Mouse (Mus musculus): Measurements from ENCODE around the gene Ecpas.

Gene Ecpas

DNA sequence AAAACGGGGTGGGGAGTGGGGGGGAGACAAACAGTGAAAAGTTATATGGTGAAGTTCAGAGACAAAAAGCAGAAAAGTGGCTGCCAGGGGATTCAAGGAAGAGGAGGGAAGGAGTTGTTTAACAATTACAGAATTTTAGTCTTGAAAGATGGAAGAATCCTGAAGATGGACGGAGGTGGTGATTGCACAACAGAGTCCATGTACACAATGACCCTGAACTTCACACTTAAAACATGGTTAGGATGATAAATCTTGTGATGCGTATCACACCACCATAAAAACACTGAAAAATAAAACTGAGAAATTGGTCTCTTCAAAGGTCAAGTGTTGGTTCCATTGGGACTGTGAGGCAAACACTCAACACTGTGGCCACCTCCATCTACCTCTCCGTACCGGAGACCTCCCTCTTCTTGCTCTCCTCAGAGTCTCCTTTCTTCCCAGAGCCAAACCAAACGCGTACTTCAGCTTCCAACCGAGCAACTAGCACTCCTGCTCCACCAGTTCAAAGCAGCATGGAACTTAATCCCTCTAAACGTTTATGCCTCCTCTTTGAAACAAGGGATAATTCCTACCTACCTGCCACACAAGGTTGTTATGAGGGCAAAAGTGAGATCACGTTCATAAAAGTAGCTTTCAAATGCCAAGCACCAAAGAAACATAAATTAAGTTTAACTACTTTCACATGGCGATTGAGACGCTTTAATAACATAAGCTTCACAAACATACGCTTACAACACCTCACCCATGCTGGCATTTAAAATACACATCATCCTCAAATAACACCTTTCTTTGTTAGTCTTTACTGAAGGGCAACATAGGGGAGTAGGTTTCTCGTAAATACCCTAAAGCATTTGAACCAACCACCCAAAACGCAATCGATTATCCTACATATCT is 2.1 kb downstream of the Ecpas start:
- DNase-seq: no peak

DNA sequence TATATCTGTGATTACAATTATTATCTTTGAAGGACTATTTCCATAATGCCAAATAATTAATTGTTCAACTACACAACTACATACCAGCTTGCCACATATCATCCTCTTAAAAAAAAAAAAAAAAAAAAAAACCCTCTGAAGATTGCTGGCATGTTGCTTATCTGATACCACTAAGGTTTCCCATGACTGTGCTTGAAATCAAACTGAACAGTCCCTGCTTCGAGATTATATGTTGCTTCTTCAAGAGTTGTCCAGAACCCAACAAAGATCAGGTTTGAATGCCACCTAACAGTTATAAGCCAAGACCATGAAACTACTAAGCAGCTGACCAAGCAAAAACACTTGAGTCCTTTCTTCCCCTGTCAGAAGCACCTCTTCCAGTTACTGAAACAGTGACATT is 5.1 kb downstream of the Ecpas start:
- DNase-seq: no peak

DNA sequence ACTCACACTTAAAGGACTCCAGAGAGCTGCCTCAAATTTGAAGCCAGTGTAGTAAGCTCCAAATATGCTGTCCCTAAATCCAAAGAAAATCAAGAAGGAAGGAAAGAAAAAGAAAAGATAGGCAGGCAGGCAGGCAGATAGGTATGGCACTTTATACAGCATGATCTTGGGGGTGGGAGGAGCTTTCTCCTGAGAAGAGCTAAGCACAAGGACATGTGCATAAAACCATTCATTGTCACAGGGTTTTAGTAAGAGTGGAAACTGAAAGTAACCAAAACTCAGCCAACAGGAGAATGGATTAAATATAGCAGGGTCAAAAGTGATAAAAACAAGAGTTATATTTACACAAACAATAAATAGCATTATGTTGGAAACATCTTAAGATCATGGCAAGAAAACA is 14.2 kb downstream of the Ecpas start:
- no peak for DNase-seq

DNA sequence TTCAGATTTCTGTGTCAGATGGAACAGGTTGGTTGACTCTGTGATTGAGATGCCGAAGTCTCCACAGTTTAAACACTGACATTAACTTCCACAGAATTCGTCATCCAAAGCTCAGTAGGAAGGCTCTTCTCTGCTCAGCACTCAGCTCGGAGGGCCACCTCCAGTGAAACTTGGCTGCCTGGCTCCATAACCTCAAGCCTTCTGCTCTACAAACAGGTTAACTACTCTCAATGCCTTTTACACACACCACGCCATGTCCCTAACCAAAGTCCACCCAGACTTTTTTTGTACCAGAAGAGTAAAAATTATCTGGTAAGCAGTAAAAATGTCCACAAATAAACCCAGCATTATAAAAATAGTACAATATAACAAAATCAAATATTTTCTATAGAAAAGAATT is 15.1 kb downstream of the Ecpas start:
- DNase-seq: no peak

DNA sequence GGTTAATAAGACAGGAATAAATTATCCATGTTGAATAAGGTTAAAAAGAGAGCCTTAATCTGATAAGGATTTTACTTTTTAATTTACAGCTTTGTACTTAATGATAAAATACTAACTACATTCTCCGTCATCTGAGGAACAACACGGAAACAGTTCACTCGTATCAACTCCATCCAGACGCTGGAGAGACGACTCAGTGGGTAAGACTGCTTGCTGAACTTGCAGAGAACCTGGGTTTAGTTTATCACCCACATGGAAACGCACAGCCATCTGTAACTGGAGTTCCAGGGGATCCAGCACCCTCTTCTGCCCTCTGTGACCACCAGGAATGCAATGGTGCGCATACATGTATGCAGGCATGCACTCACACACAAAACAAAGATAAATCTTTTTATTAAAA is 18.1 kb downstream of the Ecpas start:
- no peak for DNase-seq

DNA sequence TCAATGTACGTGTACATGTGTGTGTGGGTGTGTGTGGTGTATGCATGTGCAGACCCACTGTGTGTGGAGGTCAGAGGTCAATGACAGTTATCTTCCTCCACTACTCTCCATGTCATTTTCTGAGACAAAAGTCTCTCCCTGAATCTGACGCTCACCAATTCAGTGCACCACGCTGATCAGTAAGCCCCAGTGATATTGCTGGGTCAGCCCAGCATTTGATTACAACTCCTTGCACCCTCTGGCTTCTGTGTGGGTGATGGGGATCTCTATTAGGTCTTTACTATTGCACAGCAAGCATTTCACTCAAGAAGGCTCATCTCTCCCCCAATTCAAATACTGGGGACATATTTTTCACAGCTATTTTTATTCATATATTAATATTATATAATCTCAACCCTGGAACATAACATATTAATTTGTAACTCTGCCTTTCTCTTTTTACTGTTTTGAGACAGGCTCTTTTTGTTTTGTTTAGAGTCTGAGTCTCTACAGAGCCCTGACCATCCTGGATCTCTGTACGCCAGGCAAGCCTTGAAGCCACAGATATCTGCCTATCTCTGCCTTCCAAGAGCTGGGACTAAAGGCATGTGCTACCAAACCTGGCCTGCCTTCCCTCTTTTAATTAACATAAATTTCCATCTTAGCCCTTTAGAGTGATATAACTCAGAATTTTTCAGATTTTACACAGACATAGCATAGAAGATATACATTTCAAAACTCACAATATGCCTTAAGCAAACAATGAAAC is 22.3 kb downstream of the Ecpas start:
- no peak for DNase-seq

DNA sequence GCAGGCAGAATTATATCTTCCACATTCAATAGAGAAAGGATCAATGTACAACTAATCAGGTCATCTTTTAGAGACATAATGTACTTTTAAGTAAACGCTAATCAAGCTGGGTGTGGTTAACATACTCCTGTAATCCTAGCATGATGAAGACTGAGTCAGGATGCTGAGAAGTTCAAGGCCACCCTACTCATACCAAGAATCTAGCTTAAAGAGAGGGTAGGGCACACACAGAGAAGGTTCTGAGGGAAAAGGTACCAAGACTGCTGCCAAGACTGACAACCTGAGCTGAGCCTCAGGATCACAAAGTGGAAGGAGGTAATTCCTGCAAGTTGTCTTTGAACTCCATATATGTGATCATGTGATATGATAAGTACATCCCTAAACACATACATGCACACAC is 24.0 kb downstream of the Ecpas start:
- DNase-seq: no peak

DNA sequence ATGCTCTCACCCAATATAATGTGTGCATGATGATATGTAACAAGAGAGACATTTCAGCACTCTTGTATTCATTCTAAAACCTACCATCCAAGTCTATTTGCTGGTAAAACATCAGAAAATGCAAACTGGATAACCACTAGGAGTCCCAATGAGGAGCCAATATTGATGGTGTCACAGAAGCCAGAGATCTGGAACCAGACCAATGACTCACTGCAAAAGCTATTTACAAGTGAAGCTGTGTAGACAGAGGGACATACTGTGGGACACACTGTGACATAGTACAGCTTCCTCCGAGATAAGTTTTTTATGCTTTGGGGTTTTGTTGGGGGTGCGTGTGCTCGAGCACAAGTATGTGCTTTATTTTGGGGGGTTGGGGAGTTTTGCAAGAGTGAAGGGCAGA is 24.9 kb downstream of the Ecpas start:
- DNase-seq: no peak

DNA sequence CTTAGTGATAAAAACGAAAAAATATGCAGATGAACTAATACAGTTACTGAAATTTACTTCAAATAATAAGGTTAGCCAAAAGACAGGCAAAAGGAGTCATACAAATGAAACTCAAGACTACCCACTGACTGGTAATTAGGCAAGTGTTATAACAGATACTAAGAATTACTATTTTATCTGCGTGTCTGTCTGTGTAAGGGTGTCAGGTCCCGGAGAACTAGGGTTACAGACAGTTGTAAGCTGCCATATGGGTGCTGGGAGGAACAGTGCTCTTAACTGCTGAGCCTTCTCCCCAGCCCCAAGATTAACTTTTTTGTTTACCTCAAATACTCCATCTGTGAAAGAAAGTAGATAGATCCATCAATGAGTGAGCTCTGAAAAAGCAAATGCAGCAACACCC is 25.8 kb downstream of the Ecpas start:
- DNase-seq: no peak

DNA sequence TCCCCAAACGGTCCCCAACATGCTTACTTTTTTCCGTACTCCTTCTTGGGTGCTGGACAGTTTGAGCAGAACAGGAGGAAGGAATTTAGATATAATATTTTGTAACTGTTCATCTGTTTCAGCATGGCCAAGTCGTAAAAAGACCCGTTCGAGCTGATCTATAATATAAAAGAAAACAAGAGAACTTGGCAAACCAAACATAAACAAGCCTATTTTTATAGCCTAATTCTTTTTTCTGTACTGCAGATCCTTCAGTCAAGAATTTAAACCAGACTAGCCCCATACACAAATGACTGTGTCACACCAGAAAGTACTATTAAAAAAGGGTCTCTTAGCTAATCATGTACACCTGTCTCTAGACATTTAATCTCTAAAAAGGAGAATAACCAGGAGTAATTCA is 27.2 kb downstream of the Ecpas start:
- DNase-seq: no peak

DNA sequence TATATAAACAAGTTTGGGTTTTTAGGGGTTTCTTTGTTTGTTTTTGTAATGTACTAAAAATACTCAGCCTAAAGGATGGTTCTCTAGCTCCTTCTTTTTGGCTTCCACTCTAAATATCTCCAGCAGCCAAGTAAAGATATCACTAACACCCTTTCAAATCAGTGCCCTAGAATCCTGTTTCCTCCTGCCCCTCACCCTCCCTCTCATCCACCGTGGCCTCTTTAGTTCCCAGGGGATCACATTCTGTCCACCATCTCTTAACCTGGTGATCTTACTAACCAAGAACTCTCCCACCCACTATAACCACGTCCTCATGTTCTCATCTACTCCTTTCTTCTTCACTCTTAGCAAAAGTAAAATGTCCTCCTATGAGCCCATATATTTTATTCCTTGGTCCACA is 28.7 kb downstream of the Ecpas start:
- DNase-seq: no peak

DNA sequence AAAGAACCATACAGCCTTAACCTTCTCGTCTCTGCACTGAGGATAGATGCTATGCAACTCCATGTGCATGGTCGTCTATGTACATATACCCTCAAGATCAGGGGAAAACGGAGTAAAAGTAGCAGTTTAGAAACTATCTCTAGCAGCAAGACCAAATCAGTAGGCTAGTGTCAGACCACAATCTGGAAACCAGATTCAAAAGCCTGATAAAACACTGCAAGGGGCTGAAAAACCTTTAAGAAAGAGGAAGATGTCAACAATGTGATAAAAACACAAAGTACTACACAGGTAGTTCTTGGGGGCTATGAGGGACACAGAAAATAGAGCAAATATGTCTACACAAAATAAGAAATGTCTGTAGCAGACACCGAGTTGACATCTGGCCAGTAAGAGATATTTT is 38.2 kb downstream of the Ecpas start:
- no peak for DNase-seq

DNA sequence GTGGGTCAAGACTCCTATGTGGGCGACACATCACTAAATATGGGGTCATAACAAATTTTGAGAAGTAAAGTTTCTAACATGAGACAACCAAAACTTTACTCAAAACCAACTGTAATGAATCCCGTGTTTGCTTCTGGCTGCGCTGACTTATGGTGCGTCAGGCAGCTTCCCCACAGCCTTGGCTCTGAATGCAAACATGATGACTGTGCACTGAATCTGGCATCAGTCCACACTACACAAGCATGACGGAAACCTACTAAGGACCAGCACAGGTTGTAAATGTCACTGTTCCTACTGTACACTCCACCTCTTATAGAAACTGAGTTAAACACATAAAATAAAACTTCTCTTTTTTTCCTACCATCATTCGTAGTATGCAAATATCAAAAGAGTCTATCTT is 45.3 kb downstream of the Ecpas start:
- DNase-seq: no peak

DNA sequence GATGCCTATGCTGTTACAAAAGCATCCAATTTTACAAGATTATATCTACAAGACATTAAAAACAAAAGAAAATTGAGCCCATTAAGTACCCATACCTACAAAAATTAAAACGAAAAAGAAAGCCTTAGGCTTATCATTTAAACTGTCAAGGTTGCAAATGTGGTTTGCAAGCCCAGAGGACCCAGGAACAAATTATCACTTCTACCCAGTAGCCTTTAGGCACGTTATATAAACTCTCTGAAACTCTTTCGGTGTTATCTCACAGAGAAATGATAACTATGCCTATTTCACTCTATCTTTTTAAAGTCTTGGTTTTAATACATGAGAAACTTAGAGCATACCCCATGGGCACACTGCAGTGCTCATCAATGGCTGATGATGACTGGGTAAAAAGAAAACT is 79.6 kb downstream of the Ecpas start:
- no peak for DNase-seq

DNA sequence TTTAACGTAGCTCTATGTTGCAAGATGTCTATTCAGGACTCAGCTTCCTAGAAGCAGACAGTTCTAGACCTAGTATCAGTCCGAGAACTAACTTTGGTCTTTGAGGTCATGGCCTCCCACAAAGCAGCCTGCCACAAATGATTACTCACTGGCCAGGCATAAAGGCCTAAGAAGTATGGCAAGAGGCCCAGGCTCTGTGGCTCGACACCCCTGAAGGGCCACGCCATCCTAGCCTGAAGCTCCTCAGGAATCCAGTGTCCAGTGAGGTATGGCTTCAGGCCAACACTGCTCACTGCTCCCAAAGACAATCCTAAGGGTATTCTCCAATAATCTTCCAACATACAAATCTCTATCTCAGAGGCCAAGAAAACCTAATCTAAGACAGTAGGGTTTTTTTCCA is 86.6 kb downstream of the Ecpas start:
- DNase-seq: no peak

DNA sequence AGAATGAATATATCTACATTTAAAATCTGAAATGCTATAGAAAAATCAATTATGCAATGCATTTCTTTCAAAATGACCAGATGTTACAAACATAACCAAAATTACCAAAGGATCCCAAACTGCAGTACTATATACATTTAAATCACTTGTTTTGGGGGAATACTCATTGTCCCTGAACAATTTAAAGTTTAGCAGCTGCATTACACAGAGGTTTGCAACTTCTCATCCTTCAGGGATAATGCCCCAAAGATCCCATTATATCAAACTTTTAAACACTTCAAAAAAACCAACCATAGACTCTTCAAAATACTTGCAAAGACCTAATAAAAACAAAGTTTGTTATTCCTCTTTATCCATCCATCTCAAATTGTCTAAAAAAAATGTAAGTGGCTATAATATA is 124.9 kb downstream of the Ecpas start, which contains the start of gene Olfr267:
TSS of gene Olfr267 (minus strand) at position 101 of the 400 bp plus-strand sequence.
- DNase-seq: no peak

DNA sequence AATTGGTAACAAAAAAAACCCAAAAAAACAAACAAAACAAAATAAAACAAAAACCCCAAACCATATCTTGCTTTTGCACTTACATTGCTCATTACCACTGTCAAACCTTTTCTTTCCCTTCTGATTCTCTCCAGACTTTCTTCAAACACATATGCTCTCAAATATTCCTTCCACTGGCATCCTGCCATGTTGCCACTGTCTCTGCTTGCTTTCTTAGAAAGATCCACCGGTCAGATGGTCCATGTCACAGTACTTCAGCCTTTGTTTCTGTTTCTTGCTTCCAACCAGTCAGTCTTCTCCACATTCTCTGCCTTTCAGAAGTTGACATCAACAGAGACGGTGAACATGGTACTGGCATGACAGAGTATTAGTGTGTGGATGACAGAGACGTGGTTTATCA is 125.9 kb downstream of the Ecpas start:
- DNase-seq: no peak

DNA sequence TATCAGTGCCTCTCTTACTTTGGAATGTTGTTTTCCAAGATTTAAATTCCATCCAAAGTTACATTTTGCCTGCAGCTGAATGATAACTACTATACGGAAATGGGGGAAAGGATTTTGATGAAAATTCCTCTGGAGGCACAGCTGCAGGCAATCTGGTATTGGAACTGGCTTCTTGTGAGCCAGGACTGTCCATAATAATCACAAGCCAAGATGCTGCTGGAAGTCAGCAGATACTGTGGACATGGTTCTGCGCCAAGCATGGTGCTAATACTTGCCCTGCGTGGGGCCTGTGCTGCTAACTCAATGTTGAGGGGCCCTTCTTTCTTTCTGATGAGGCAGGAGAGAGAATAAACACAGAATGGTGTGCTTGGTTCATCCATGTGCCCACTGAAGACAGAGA is 149.1 kb downstream of the Ecpas start:
- DNase-seq: no peak

DNA sequence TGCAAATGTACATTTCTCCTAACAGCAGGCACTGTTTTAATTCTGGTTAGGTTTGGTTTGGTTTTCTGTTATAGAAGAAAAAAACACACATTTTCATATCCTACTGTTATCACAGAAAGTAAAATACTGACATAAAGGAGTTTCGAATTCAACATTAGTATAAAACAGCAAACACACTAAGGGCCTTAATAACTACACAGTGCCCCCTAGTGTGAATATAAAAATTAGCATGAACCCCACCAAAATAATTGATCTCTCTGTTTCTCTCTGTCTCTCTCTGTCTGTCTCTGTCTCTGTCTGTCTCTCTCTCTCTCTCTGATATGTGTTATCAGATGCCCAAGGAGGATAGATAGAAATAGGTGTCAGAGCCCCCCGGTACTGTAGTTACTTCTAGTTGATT is 163.0 kb downstream of the Ecpas start:
- DNase-seq: no peak

DNA sequence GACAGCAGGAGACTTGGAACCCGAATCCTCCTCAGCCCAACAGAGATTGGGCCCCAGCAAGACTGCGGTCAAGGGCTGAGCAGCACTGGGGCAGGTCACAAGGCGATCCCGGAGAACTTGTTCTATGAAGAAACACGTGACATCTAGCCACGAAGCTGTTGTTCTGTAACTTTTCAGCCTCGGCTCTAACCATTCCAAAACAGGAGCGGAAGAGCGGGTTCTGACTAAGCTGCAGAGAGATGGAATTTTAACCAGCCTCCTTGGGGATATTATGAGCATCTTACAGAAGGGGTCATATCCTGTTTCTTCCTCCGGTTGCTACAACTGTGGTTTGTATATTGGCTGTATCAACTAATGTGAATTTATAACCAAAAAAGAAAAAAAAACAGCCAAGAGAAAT is 163.4 kb downstream of the Ecpas start:
- no peak for DNase-seq

Measured in thymus, postnatal 4 days (tissue).